Mouse (Mus musculus) MEL (cell line): ENCODE data around the gene Acta1. TPM values are rescaled to one million over a fixed set of nuclear protein-coding genes. Genes with fewer than 3 reads are reported as not detected.

ENCODE experiments used
- DNase-seq: peaks from one replicate; pipeline ENCODE4 v3.0.0; 2011; ENCODE audit warnings: low read depth, low spot score
- H3K27ac ChIP-seq: 2 replicates; pipeline ENCODE4 v1.5.1; 2012; ENCODE audit warnings: low read depth, mild to moderate bottlenecking, control low read depth, low read length, moderate library complexity; ENCODE audit not compliant: control insufficient read depth
- H3K27me3 ChIP-seq, 2 experiments: fragments of 150-350 bp in 1 of 2; sonication (generic) in 1 of 2; 2 replicates each; pipeline ENCODE4 v1.6.1; 2012; ENCODE audit warnings: low read length in 2 of 2, mild to moderate bottlenecking in 2 of 2, improper control_type of control experiment in 1 of 2, moderate library complexity in 1 of 2; ENCODE audit not compliant: insufficient read depth in 2 of 2, control insufficient read depth in 1 of 2
- H3K36me3 ChIP-seq, 2 experiments: 2 replicates each; pipeline ENCODE4 v1.6.1; 2012 to 2014; ENCODE audit warnings: low read length in 2 of 2, improper control_type of control experiment in 1 of 2, inconsistent platforms in 1 of 2, mild to moderate bottlenecking in 1 of 2; ENCODE audit not compliant: insufficient read depth in 2 of 2, control insufficient read depth in 1 of 2
- H3K4me1 ChIP-seq, 2 experiments: fragments of 150-350 bp in 1 of 2; sonication (generic) in 1 of 2; 2 replicates each; pipeline ENCODE4 v1.6.1; 2012; ENCODE audit warnings: low read length in 2 of 2, improper control_type of control experiment in 1 of 2, mild to moderate bottlenecking in 1 of 2; ENCODE audit not compliant: insufficient read depth in 2 of 2, control insufficient read depth in 1 of 2
- H3K4me3 ChIP-seq, 2 experiments: fragments of 150-350 bp in 1 of 2; sonication (generic) in 1 of 2; 2 replicates each; pipeline ENCODE4 v1.5.1; 2012; ENCODE audit warnings: low read depth in 2 of 2, low read length in 2 of 2, mild to moderate bottlenecking in 2 of 2, moderate library complexity in 2 of 2, control low read depth in 1 of 2, improper control_type of control experiment in 1 of 2; ENCODE audit not compliant: control insufficient read depth in 1 of 2, insufficient read depth in 1 of 2
- H3K79me2 ChIP-seq: 2 replicates; pipeline ENCODE4 v1.6.1; 2012; ENCODE audit warnings: mild to moderate bottlenecking, low read length, moderate library complexity; ENCODE audit not compliant: control insufficient read depth, poor library complexity, insufficient read depth
- H3K9ac ChIP-seq: 2 replicates; pipeline ENCODE4 v1.6.1; 2012; ENCODE audit warnings: low read depth, mild to moderate bottlenecking, control low read depth, low read length, moderate library complexity; ENCODE audit not compliant: control insufficient read depth, poor library complexity, severe bottlenecking
- H3K9me3 ChIP-seq: fragments of 150-350 bp; sonication (generic); replicated peaks from 2 replicates; pipeline ENCODE4 v1.6.1; 2012; ENCODE audit warnings: mild to moderate bottlenecking, low read length, improper control_type of control experiment, moderate library complexity; ENCODE audit not compliant: insufficient read depth
- CHD1 ChIP-seq: IDR thresholded peaks from 2 replicates; pipeline ENCODE4 v1.6.1; 2012; ENCODE audit warnings: low read depth, mild to moderate bottlenecking, inconsistent platforms, low read length, improper control_type of control experiment
- CHD2 ChIP-seq: IDR thresholded peaks from 2 replicates; pipeline ENCODE4 v1.6.1; 2011; ENCODE audit warnings: low read length, improper control_type of control experiment
- ELF1 ChIP-seq: IDR thresholded peaks from 2 replicates; pipeline ENCODE4 v1.6.1; 2014; ENCODE audit warnings: low read depth, mild to moderate bottlenecking, inconsistent platforms, low read length, improper control_type of control experiment, moderate library complexity
- EP300 ChIP-seq, 2 experiments: IDR thresholded peaks; 2 replicates each; pipeline ENCODE4 v1.6.1; 2011; ENCODE audit warnings: improper control_type of control experiment in 2 of 2, low read length in 2 of 2, low read depth in 1 of 2, mild to moderate bottlenecking in 1 of 2
- GABPA ChIP-seq: IDR thresholded peaks from 2 replicates; pipeline ENCODE4 v1.6.1; 2012; ENCODE audit warnings: low read depth, mild to moderate bottlenecking, inconsistent platforms, low read length, improper control_type of control experiment, moderate library complexity
- GATA1 ChIP-seq: IDR thresholded peaks from 2 replicates; pipeline ENCODE4 v1.6.1; 2011; ENCODE audit warnings: low read depth, low read length, improper control_type of control experiment
- HCFC1 ChIP-seq: IDR thresholded peaks from 2 replicates; pipeline ENCODE4 v1.6.1; 2012; ENCODE audit warnings: low read depth, mild to moderate bottlenecking, inconsistent platforms, low read length, improper control_type of control experiment, moderate library complexity
- JUND ChIP-seq: IDR thresholded peaks from 2 replicates; pipeline ENCODE4 v1.6.1; 2011; ENCODE audit warnings: low read depth, mild to moderate bottlenecking, improper control_type of control experiment, low read length
- MAFK ChIP-seq: IDR thresholded peaks from 2 replicates; pipeline ENCODE4 v1.6.1; 2011; ENCODE audit warnings: low read depth, mild to moderate bottlenecking, low read length, improper control_type of control experiment, borderline replicate concordance
- MXI1 ChIP-seq: IDR thresholded peaks from 2 replicates; pipeline ENCODE4 v1.6.1; 2011; ENCODE audit warnings: mild to moderate bottlenecking, low read depth, low read length, improper control_type of control experiment
- POLR2AphosphoS2 ChIP-seq: IDR thresholded peaks from 2 replicates; pipeline ENCODE4 v1.6.1; 2011; ENCODE audit warnings: low read length, improper control_type of control experiment
- RAD21 ChIP-seq: IDR thresholded peaks from 2 replicates; pipeline ENCODE4 v1.6.1; 2011; ENCODE audit warnings: mild to moderate bottlenecking, low read depth, low read length, improper control_type of control experiment
- RCOR1 ChIP-seq: IDR thresholded peaks from 2 replicates; pipeline ENCODE4 v1.6.1; 2012; ENCODE audit warnings: low read depth, mild to moderate bottlenecking, inconsistent platforms, low read length, improper control_type of control experiment
- TBP ChIP-seq: IDR thresholded peaks from 2 replicates; pipeline ENCODE4 v1.8.0; 2011; ENCODE audit warnings: low read depth, low read length, improper control_type of control experiment
- ZC3H11A ChIP-seq: IDR thresholded peaks from 2 replicates; pipeline ENCODE4 v1.6.1; 2012; ENCODE audit warnings: low read depth, mild to moderate bottlenecking, inconsistent platforms, low read length, improper control_type of control experiment
- ZNF384 ChIP-seq: IDR thresholded peaks from 2 replicates; pipeline ENCODE4 v1.6.1; 2012; ENCODE audit warnings: low read depth, mild to moderate bottlenecking, inconsistent platforms, low read length, improper control_type of control experiment
- polyA plus RNA-seq, 2 experiments: library from polyadenylated mRNA; stranded (reverse) in 1 of 2; unstranded in 1 of 2; fragments of >175 nt in 1 of 2; fragments of >200 nt in 1 of 2; gene quantifications; 2 replicates each; pipeline versions ENCODE4 v1.2.1 to v1.2.4; 2012; ENCODE audit warnings: low replicate concordance in 2 of 2, low read depth in 1 of 2; ENCODE audit not compliant: insufficient read length in 2 of 2, insufficient read depth in 1 of 2, missing spikeins in 1 of 2
- total RNA-seq: library from RNA; depleted of rRNA; stranded (reverse); fragments of 300-350 nt; gene quantifications from 2 replicates; pipeline ENCODE4 v1.2.3, GENCODE M21; 2012

Acta1 gene
- total and polyA plus RNA-seq, 3 experiments: 0.23 to 0.32 TPM; not detected in 1

- H3K9ac ChIP-seq: no peak overlapping the region
- no peak overlapping the region for H3K4me3 ChIP-seq
- H3K27me3 ChIP-seq: no peaks in the 10 kb centered on the region
- no peak for DNase-seq
- no peaks in the 10 kb centered on the region for H3K36me3 ChIP-seq
- H3K27ac ChIP-seq: no peak overlapping the region
- no peaks in the 10 kb centered on the region for H3K4me1 ChIP-seq
- no peaks in the 10 kb centered on the region for H3K79me2 ChIP-seq
- no peaks in the 10 kb centered on the region for H3K9me3 ChIP-seq
- TF ChIP-seq GATA1: no peak
- TF ChIP-seq RAD21: no peak
- TF ChIP-seq JUND: no peak
- no peak for TF ChIP-seq EP300 (IDR thresholded peaks at IDR 0.05; ENCODE audit: low read depth in 1 of 2, low read length in 2 of 2)
- TF ChIP-seq MXI1: no peak
- TF ChIP-seq ELF1: no peak
- TF ChIP-seq TBP: no peak
- no peak for TF ChIP-seq MAFK
- TF ChIP-seq ZNF384: no peak
- TF ChIP-seq ZC3H11A: no peak
- TF ChIP-seq HCFC1: no peak
- TF ChIP-seq POLR2AphosphoS2: no peak
Observed at GRCm38 (mm10) chr8:123873364-123873763, 21.2 kb downstream of the Acta1 start.

DNA sequence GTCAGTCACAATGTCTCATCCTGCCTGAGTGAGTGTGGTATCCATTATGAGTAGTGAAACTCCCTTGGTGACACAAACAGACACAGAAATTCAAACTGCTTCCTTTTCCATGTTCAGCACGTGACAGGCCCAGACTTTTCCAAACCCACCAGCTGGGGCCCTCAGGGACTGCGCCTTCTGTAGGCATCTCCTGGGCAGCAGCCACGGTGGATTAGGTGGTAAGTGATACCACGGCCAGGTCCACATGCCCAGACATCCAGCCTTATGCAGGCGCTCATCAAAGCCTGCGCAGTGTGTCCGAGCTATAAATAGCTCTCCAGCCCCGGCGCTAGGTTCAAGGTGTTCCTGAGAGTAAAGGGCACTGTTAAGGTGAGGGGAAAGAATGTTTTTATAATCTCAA, 22.5 kb downstream of the Acta1 start:
- H3K4me1 ChIP-seq: peaks cover 2% of the 10 kb centered on the region in 2 experiments; a peak in 2 of 4 replicates
- no peak overlapping the region for H3K27ac ChIP-seq
- no peak for DNase-seq
- no peaks in the 10 kb centered on the region for H3K36me3 ChIP-seq
- H3K9me3 ChIP-seq: no peaks in the 10 kb centered on the region
- TF ChIP-seq CHD1 (no peak), GATA1 (no peak), CHD2 (no peak), GABPA (no peak)
- no peaks in the 10 kb centered on the region for H3K27me3 ChIP-seq
- no peak overlapping the region for H3K4me3 ChIP-seq
- no peak overlapping the region for H3K9ac ChIP-seq
- H3K79me2 ChIP-seq: no peaks in the 10 kb centered on the region

- H3K9ac ChIP-seq: no peak overlapping the region
- peak; percentile 56 for DNase-seq
- no peaks in the 10 kb centered on the region for H3K9me3 ChIP-seq
Observed at GRCm38 (mm10) chr8:123866971-123867370, 27.6 kb downstream of the Acta1 start.

More at GRCm38 (mm10) chr8:123866971-123867370, 27.6 kb downstream of the Acta1 start:
- H3K27me3 ChIP-seq: no peaks in the 10 kb centered on the region
- H3K79me2 ChIP-seq: no peaks in the 10 kb centered on the region
- H3K4me1 ChIP-seq: peaks cover 6 to 17% of the 10 kb centered on the region in 2 experiments; a peak in 3 of 4 replicates
- TF ChIP-seq ZNF384 (no peak), ZC3H11A (no peak), RCOR1 (no peak)
- H3K27ac ChIP-seq: no peak overlapping the region
- H3K4me3 ChIP-seq: no peak overlapping the region
- no peaks in the 10 kb centered on the region; a peak in 1 of 4 replicates for H3K36me3 ChIP-seq
